Mouse (Mus musculus): ENCODE data around the gene Nr2e3.
A peak's percentile ranks its signal among the peaks of the same experiment; 100 is the strongest.
"Not testable (repeated sequence)": the region's sequence is repeated elsewhere in the genome, so short reads cannot be mapped to it uniquely, and the experiment has no call there.

The Nr2e3 gene

DNA sequence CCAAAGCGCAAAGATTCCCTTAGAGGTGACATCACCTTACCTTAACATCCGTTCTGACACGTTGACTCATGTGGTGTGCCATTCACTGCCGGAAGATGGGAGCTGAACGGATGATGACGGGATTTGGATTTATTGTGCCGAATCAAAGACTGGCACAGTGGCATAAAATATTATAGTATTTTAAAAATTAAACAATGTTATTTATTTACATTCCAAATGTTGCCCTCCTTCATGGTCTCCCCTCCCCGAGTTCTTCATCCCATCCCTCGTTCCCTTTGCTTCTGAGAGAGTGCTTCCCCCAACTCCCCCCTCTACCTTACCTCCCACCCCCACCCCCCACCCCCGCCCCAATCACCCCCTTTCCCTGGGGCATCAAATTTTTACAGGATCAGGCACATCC lies at the start of gene Nr2e3:
TSS of gene Nr2e3 (minus strand) at position 101 of the 400 bp plus-strand sequence.
- no peak for DNase-seq

DNA sequence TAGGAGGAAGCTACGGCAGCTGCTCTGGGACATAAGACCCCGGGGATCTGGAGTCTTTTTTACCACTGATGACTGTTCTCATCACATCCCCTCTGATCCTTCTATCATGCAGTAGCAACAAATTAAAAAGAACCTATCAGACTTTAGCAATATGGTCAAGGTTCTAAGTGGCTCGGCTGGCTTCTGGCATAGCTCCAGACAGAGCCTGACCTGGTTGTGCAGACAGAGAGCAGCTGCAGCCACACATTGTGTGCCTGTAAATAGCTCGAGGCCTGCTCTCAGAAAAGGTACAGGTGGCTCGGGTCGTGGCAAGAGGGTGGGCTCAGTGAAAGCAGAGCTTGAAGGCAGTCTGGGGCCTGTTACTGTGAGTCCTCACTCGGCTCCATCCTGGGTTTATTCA lies 48.5 kb upstream of the Nr2e3 start:
- DNase-seq: no peak

DNA sequence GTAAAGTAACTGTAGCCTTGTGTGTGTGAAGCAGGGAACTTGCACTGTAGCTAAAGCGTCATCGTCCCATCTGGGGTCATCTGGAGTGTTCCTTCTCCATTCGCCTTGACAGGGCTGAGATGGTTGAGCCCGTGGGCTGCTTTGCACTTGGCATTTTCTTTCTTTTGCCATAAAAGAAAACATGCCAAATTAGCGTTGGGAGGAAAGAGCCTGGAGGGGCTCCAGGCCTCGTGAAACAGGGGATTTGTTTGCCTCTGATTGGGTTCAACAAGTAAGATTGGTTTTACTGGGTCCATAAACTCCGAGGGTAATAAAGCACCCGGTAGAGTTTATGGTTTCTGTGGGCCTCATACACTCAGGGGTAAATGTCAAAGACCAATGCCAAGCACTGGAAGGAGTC lies 41.9 kb upstream of the Nr2e3 start:
- DNase-seq: no peak

DNA sequence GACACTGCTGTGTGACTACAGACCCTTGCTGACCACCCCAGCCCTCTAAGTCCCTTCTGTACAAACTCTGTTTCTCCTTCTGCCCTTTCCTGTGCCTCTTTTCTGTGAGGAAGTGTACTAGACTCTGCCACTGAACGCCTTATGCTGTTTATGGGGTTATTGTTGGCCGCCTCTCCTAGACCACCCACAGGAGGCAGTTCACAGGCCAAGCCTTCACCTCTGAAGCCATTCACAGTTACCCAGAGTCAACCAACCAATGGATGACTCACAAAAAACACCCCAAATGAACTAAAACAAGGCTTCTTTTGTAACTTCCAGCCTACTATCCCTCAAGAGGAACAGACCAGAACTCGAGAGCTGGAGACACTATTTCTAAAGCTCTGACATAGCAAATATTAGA lies 41.0 kb upstream of the Nr2e3 start:
- no peak for DNase-seq

DNA sequence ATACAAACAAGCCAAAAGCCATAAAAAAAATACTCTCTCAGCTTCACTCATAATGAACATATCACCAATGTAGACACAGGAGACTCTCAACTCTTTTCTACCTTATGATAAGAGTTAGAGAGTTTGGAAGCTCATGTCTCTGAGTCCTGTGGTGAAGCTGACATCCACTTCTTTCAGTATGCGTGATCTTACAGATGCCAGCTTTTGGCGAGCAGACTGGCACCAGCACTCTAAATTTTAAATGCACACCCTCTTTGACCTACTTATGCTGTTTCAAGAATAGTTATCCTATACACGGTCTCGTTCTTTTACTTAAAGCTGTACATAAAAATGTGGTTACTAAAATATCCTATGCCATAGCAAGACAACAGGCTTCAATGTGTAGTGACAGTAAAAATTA lies 37.3 kb upstream of the Nr2e3 start:
- no peak for DNase-seq

DNA sequence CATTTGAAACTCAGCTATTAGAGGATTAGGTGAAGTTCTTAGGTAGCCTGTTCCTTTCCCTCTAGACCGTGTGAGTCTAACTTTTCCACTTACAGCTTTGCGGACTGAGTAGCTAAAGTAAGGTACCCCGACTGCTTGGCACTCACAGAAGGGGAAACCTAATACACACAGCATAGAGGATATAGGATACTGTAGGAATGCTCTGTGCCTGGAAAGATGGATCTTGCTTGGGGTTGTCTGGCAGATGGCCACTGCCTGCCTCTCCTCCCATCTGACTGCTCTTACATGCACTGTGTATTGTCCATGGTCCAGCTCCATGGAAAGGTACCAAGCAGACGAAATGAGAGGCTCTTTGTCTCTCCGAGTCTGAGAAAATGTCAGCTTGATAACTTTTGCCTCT lies 30.9 kb upstream of the Nr2e3 start:
- DNase-seq: no peak

DNA sequence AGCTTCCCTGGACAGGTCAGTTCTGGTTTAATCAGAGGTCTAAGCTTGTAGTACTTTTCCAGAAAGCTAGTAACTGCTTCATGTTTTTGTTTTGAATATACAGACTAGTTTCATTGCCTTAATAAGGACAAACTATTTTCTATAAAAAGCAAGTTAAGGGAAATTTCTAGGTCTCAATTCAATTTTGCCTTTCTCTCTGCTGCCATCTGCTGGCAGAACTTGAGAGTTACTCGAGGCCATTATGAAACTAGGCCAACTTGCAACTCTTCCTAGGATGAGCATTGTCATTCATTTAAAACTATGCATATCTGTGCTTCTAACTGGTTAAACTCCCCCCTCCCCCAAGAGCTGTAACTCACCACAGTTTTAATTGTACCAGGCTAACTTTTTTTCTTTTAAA lies 29.4 kb upstream of the Nr2e3 start:
- no peak for DNase-seq

DNA sequence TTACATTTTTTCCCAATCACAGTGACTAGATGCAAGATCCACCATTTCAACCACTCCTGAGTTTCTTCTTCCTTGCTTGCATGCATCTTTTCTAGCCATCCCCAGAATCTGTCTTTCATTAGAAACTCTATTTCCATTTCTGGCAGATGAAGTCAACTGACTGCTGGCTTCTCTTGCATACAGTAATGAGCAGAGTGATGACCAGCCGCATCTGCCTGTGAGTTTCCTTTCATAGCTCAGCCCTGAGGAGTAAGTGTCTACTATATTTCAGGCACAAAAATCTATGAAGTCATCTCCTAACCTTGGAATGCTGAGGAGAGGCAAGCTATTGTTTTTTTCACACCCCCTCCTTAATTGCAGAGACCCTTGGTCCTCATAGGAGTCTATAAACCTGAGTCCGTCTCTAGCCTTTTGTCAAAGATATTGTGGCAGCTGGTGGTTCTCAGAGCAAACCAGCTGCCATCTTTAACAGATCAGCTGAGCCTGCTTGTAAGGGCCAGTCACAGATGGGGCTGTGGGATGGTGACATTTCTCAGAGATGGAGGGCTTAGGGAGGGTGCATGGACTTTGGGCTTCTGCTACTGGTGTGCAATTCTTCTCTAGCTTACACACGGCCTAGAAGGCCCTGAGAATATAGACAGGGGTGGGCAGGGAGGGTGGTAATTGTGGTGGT lies 25.6 kb upstream of the Nr2e3 start:
- DNase-seq: no peak

DNA sequence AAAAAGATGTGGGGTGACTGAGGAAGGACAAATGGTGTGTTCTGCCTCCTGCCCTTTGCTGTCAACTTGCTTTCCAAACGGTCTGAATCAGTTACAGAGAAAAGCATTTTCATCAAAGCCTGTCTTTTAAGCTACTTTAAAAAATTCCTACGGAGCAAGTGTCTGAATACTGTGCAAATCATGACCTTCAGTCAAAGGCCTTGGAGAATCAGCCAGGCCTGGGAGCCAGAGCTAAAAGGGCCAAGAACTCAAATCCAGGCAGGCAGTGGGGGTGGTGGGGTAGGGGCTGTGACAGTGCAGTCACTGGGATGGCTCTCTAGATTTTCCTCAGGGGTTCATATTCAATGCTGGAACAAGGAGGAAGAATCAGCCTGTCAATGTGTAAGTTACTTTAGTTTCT lies 20.7 kb upstream of the Nr2e3 start:
- no peak for DNase-seq

DNA sequence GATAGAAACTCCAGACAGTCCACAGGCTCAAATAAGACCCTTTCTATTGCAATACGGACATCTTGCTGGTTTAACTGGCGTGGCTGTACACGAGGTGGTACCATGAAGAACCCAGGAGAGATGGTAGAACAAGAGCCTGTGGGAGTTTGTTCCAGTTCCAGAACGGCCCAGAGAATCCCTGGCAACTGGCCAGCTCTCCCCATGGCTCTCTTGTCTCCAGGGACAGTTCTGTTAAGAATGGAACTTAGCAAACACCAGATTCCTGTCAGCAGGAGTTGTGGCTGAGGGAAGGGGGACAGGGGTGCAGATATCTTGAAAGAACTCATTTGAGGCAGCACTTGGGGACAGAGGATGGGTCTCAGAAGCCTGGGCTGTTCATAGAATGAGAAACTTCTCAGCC lies 10.8 kb upstream of the Nr2e3 start:
- no peak for DNase-seq

DNA sequence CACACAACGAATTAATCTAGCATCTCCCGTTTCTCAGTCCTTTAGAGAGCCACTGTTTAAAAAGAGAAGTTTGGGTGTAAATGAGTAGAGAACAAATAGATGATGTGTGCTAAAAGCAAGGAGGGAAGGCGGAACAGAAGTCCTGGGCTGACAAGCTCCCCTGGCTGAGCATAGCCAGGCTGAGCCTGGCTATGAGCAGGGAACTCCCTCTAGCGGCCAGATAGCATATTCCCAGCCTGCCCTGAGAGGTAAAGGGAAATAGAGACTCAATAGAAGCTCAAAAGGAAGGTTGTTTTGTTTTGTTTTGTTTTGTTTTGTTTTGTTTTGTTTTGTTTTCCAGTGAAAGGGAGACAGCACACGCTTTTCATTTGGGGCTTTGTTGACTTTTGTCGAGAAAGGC lies 8.9 kb upstream of the Nr2e3 start:
- DNase-seq: no peak

DNA sequence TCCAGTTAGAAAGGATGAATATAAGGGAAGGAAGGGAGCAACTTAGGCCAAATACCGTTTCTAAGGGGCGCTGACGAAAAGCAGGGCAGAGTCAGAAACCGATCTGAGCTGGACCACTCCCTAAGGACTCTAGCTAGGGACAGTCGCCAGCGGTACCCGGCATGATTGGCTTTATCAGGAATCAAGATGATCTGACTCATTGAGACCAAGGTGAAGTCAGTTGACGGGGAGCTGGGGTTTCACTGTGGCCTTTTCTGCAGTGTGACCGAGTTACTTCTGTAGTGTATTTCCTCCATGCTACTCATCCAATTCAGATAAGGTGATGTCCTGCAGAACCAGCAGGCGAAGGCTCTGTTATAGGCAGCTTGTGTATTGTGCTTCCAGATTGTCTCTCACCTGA lies 4.6 kb upstream of the Nr2e3 start:
- no peak for DNase-seq

DNA sequence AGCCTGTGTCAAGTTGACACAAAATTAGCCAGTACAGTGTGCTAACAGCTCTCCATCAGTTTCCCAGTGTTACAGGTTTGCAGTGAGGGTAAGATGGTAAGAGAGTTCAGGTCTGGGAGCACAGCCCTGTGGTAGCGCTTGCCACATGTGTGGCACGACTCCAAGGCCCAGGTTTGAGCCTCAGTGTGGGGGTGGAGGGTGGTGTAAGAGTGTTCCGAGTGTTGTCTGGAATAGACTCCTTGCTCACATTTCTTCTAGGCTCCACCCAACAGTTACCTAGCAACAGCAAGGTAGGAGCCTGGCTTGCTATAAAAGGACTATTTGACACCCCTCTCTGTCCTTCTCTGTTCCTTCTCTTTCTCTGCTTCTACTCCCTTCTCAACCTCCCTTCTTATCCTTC lies 3.9 kb upstream of the Nr2e3 start:
- DNase-seq: no peak

DNA sequence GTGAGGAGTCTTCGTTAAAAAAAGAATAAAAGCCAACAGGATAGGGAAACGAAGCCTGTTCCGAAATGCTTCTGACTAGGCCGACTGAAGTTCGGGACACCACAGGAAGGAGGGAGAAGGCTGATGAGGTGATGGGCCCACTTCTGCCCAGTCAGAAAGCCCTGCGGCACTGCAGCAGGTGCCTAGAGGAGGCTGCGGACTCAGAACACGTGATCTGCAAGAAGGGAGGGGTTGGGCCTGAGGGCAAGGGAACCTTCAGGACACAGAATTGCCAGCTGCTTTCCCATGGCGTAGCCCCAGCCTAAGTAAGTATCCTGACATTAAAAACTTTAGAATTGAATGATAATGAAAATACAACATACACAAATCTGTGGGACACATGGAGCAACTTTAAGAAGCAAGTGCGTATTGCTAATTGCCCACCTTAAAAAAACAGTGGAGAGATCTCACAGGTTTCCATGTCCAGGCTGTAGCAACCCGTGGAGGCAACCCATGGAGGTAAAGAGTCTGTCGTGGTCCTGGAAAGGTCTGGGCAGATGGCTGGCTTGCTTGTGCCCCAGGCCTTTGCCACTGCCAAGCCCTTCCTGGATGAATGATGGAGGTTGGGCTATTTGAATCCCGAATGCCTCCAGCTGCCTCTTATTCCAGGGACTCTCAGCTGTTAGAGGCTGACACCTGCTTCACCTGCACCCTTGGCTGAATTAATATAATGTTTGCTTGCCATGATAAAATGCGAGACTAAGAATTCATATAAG lies 919 bp upstream of the Nr2e3 start:
- no peak for DNase-seq

DNA sequence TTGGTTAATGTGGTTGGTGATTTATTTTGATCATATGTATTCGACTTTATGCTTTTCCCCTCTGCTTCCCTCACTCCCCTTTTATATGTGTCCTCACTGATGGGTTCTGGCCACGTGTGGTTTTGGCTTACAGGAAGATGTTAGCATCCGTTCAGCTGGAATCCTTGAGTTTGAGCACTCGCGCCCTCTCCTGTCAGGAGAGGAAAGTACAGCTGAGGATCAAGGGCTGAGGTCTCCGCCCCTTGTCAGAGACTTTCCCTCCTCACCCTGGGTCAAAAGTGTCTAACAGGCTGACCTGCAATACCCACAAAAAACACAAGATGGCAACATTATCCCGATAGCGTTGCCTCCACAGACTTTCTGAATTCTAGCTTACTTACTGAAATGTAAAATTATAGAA lies 1.2 kb downstream of the Nr2e3 start:
- DNase-seq: peak; percentile 97

DNA sequence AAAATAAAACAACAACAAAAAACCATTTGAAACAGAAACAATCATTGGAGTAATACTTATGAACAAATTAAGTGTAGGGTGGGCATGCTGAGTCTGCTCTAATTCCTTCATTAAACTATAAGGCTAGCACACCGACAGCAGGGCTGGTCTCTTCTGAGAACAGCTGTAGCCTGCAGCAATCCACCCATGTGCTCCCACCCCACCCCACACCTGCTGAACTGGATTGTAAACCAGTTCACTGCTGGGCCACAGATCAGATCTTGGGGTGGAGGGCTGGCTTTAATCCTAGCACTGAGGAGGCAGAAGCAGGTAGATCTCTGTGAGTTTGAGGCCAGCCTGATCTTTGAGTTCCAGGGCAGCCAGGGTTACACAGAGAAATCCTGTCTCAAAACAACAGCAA lies 2.3 kb downstream of the Nr2e3 start:
- DNase-seq: not testable (repeated sequence)

DNA sequence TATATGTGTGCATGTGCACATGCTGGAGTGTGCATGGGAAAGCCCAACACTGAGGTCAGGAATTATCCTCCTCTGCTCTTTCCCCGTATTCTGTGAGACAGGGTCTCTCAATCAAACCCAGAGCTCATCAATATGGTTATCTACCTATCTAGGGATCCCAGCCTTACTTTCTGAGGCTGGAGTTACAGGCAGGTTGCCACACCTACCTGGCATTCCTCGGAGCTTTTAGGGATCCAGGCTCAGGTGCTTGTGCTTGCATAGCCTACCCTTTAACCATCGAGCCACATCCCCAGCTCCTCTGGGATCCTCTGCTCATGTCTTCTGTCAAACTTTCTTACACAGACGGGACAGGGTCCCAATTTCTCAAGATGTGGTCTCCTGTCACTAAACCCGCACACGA lies 4.0 kb downstream of the Nr2e3 start:
- DNase-seq: no peak

DNA sequence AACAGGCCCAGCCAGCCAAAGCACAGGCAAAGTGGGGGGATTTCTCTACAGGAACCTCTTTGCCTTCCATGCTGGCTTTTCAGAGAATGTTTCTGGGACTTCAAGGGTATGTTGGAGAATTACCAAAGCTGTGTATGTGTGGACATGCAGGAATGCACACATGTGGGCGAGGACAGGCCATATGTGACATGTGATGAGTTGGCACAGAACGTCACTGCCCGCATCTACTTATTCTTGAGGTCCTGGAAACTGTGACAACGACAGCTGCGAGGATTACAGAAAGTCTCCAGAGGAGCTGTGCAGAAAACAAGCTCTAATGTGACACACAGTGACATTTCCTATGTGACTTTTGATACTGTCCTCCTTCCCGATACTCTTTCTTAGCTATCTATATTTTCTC lies 4.8 kb downstream of the Nr2e3 start:
- DNase-seq: peak; percentile 74

DNA sequence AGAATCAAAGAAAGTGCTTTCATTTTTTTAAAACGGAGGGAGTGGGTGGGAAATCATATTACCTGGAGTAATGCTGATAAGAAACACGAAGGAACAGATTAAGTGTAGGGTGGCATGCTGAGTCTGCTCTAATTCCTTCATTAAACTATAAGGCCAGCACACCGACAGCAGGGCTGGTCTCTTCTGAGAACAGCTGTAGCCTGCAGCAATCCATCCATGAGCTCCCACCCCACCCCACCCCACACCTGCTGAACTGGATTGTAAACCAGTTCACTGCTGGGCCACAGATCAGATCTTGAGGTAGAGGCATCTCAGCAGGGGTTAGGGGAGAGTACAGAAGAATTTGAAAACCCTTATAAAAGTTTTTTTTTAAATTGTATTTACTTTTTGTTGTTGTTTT lies 5.3 kb downstream of the Nr2e3 start:
- DNase-seq: peak; percentile 48

DNA sequence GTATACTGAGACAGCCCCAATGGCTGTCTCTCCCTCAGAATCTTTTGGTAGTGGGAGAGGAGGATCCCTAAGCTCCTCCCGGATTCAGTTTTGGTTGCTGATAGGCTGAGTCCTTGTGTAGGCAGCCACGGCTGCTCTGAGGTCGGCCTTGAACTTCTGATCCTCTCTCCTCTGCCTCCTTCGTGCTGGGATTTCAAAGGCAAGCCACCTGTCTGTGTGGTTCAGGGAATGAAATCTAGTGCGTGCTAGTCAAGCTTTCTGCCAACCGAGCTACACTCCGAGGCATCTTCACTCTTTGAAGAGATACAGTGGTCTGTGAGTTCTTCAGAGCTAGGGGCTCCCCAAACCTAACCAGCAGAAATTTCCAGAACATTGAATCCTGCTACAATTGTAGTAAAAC lies 6.9 kb downstream of the Nr2e3 start:
- peak; percentile 52 for DNase-seq

DNA sequence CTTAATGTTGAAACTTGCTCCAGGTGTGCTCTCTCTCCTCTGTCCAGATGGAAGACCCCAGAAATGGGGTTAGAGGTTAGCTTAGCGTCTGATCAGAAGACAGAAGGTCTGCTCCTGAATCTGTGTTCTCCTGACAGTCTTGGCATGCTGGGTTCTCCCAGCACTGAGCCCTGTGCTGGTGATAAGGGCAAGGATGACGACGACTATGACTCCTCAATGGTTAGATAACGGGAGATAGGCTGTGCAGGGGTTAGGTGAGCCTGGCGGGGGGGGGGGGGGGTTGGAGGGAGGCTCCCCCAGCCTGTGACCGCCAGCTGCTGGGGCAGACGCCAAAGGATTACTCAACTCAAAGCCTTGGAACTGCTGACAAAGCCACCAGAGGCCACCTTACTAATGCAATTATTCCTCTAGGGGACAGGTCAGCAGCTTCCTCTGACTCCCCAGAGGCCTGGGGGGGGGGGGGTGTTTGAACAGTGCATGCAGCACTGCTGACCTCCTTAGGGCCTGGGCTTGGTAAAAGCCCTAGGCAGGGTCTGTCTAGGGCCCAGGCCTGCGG lies 7.9 kb downstream of the Nr2e3 start:
- DNase-seq: peak; percentile 83

DNA sequence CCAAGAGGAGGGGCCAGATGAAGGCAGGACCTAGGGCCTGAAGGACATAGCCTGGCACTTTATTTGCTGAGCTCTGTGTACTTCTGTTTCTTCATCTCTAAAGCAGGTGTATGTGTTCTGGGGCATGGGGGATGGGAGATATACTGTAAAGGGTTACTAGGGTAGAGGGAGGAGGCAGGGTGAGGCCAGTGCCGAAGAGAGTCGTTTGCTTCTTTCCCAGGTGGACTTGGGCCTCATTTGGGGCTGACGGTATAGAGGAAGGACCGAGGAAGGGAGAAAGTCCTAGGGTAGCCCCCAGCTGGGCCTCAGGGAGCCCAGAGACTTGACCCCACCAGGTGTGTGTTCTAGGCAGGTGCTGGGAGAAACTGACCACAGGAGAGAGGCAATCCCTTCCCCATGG lies 8.5 kb downstream of the Nr2e3 start:
- DNase-seq: no peak

DNA sequence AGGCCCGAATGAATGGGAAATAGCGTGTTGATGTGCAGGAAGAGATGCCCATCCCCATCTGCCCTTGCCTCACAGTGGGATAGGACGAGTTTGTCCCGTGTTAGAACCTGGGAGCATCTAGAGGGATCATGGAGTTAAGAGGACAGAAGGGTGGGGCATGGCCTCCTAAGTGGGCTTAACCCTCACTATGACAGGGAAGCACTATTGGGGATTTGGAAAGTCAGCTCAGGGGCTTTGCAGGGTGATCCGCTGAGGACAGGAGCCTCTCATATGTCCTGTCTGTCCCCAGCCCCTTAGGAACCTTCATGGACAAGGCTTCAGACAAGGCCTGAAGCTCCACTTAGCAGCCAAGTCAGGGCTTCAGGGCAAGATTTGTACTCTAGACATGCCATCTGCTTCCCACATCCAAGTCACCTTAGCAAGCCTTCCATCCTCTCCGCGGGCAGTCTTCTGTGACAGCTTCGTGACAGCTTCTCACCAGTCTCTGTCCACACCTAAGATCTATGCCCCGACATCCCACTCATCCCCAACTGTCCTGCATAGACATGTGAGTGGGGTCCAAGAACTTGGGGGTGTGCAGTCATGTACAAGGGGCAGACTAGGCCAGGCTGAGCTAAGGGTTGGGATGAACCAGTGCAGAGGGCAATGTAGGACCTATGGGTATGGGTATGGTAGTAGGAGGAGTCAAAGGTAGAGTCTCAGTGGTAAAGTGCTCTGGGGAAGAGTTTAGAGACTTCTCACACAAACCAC lies 9.3 kb downstream of the Nr2e3 start:
- DNase-seq: peak; percentile 84

DNA sequence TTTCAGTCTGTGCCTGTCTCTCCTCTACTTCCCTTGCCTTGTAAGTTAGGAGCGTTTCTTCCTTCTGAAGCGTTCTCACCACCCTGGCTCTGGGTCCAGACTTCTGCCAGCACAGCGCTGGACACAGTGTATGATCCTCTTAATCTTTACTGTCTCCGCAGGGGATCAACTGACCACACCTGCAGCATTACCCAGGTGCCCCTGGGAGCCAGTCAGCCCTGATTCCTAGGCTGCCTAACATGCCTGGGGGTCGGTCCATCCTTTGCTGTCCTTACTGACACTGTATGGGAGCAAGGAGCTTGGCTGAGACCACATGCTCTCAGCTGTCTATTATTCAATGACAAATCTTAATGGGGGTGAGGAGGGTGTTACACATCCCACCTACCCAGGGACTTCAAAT lies 10.5 kb downstream of the Nr2e3 start:
- DNase-seq: peak; percentile 63
